ENCODE assay signal across 8 mouse cellular contexts in the genomic region with DNA sequence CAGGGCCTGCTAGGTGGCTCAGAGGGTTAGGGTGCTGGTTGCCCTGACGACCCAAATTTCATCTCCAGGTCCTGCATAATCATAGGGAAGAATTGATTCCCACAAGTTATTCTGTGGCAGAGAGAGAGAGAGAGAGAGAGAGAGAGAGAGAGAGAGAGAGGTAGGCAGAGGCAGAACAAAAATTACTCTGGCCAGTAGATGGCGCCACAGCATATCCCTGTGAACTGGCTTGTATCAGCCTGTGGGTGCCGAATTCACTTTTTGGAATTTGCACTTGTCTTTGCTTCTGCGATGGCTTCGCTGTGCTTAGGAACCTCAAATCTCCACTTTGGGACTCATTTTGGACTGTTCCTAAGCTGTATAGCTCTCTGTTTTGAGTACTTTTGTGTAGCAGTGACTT. TPM values are rescaled to one million over a fixed set of nuclear protein-coding genes. Genes with fewer than 3 reads are reported as not detected.
DNase-seq lines count a peak whose midpoint lies in the region; ATAC-seq and TF ChIP-seq lines count a peak whose summit lies in the region.

No protein-coding gene starts in this region.

- H3K4me2 ChIP-seq in kidney, embryonic 15.5 days = peak overlapping the region; percentile 29; the same call in 1 of the 2 replicates
- peak overlapping the region; percentile 38 for H3K4me2 ChIP-seq in neural tube, embryonic 15.5 days

- no peaks in the 10 kb centered on the region for H3K9me3 ChIP-seq in kidney, embryonic 15.5 days (replicated peaks)
- no peaks in the 10 kb centered on the region for H3K9me3 ChIP-seq in neural tube, embryonic 15.5 days (replicated peaks)

- H3K4me1 ChIP-seq in bone marrow, adult 2 months (ENCODE audit: control insufficient read depth, insufficient read depth, low read length) = no peaks in the 10 kb centered on the region; the same call in 1 of the 2 replicates
- peaks cover 8% of the 10 kb centered on the region for H3K4me1 ChIP-seq in kidney, embryonic 15.5 days
- H3K4me1 ChIP-seq in neural tube, embryonic 15.5 days = peaks cover 9% of the 10 kb centered on the region

- ATAC-seq in kidney, embryonic 15.5 days (replicated peaks; ENCODE audit: low FRiP score) = 0 out of 2 replicates have a peak, but pooled peaks have one; percentile 37
- no peak for ATAC-seq in neural tube, embryonic 15.5 days (ENCODE audit: low FRiP score)

- peak overlapping the region; percentile 10 for H3K4me3 ChIP-seq in bone marrow, adult 2 months (replicated peaks; ENCODE audit: control insufficient read depth, low read depth, low read length)
- no peak overlapping the region for H3K4me3 ChIP-seq in kidney, embryonic 15.5 days (replicated peaks)
- no peak overlapping the region for H3K4me3 ChIP-seq in neural tube, embryonic 15.5 days (replicated peaks)

- H3K27me3 ChIP-seq in kidney, embryonic 15.5 days = no peaks in the 10 kb centered on the region
- no peaks in the 10 kb centered on the region for H3K27me3 ChIP-seq in neural tube, embryonic 15.5 days (replicated peaks)

- no peaks in the 10 kb centered on the region for H3K36me3 ChIP-seq in kidney, embryonic 15.5 days
- no peaks in the 10 kb centered on the region for H3K36me3 ChIP-seq in neural tube, embryonic 15.5 days

- peak; percentile 32 for DNase-seq in ovary, postnatal 10 days (ENCODE audit: low spot score)
- DNase-seq in ovary, adult 18-20 months (ENCODE audit: low spot score) = no peak
- DNase-seq in forelimb bud, embryonic 11.5 days (ENCODE audit: low read depth, low spot score) = peak; percentile 79
- DNase-seq in liver = peak; percentile 67
- DNase-seq in thymus, postnatal 14 days = peak; percentile 70

- 4% methylated on average over 5 of the region's 5 CpGs for whole genome bisulfite sequencing in bone marrow, adult 2 months
- WGBS in kidney, embryonic 15.5 days = 12% methylated on average over 5 of the region's 5 CpGs
- WGBS in neural tube, embryonic 15.5 days = 14% methylated on average over 5 of the region's 5 CpGs

- no peak for TF ChIP-seq POLR2A in bone marrow, adult 2 months (IDR thresholded peaks at IDR 0.05; ENCODE audit: borderline replicate concordance, control insufficient read depth, low read depth, low read length)

- no peak overlapping the region for H3K27ac ChIP-seq in bone marrow, adult 2 months (ENCODE audit: control insufficient read depth, insufficient read depth, low read depth, low read length, poor library complexity)
- H3K27ac ChIP-seq in kidney, embryonic 15.5 days = no peak overlapping the region
- no peak overlapping the region for H3K27ac ChIP-seq in neural tube, embryonic 15.5 days (replicated peaks)

- TF ChIP-seq CTCF in bone marrow, adult 2 months (IDR thresholded peaks at IDR 0.05; ENCODE audit: control insufficient read depth, insufficient read depth, low read length) = peak; percentile 72

- no peak overlapping the region for H3K9ac ChIP-seq in kidney, embryonic 15.5 days
- H3K9ac ChIP-seq in neural tube, embryonic 15.5 days (replicated peaks) = no peak overlapping the region

RNA-seq across cellular contexts. Expression of a gene that starts 4.8 kb away (rescaled TPM):
- polyA plus RNA-seq in bone marrow, adult 2 months (2011; ENCODE audit: insufficient read depth, insufficient read length, low replicate concordance, missing spikeins) = 21.0 and 33.2 TPM in 2 replicates
- 74.3 and 76.4 TPM in 2 replicates for polyA plus RNA-seq in kidney, embryonic 15.5 days (2015; fragmentation: Nextera tagmentation; extraction: Ambion mirVana)
- 75.4 and 77.4 TPM in 2 replicates for polyA plus RNA-seq in neural tube, embryonic 15.5 days (2015; fragmentation: Nextera tagmentation; extraction: Ambion mirVana)

RNA-seq across cellular contexts. Expression of a gene that starts 18.7 kb away (rescaled TPM):
- 7.6 and 13.1 TPM in 2 replicates for polyA plus RNA-seq in bone marrow, adult 2 months (2011; ENCODE audit: insufficient read depth, insufficient read length, low replicate concordance, missing spikeins)
- 39.9 and 43.6 TPM in 2 replicates for polyA plus RNA-seq in kidney, embryonic 15.5 days (2015; fragmentation: Nextera tagmentation; extraction: Ambion mirVana)
- 25.7 and 30.2 TPM in 2 replicates for polyA plus RNA-seq in neural tube, embryonic 15.5 days (2015; fragmentation: Nextera tagmentation; extraction: Ambion mirVana)

RNA-seq across cellular contexts. Expression of a gene that starts 23.3 kb away (rescaled TPM):
- polyA plus RNA-seq in bone marrow, adult 2 months (2011; ENCODE audit: insufficient read depth, insufficient read length, low replicate concordance, missing spikeins) = not detected in 2 replicates
- 0.14 TPM in 1 of 2 replicates, not detected in the other for polyA plus RNA-seq in kidney, embryonic 15.5 days (2015; fragmentation: Nextera tagmentation; extraction: Ambion mirVana)
- polyA plus RNA-seq in neural tube, embryonic 15.5 days (2015; fragmentation: Nextera tagmentation; extraction: Ambion mirVana) = 0.19 and 0.33 TPM in 2 replicates

RNA-seq across cellular contexts. Expression of a gene that starts 40.4 kb away (rescaled TPM):
- polyA plus RNA-seq in bone marrow, adult 2 months (2011; ENCODE audit: insufficient read depth, insufficient read length, low replicate concordance, missing spikeins) = not detected in 2 replicates
- polyA plus RNA-seq in kidney, embryonic 15.5 days (2015; fragmentation: Nextera tagmentation; extraction: Ambion mirVana) = 0.08 TPM in 2 replicates
- polyA plus RNA-seq in neural tube, embryonic 15.5 days (2015; fragmentation: Nextera tagmentation; extraction: Ambion mirVana) = 0.23 and 0.31 TPM in 2 replicates
